Mouse (Mus musculus) midbrain, embryonic 15.5 days (tissue): Measurements from ENCODE around the gene Tfb1m. TPM values are rescaled to one million over a fixed set of nuclear protein-coding genes. Genes with fewer than 3 reads are reported as not detected.

Source experiments
- ATAC-seq: fragments of 200-750 bp; cut with Nextera tagmentation; replicated peaks from 2 replicates; pipeline ENCODE4 v1.8.0; 2017; ENCODE audit warnings: moderate TSS enrichment
- H3K27ac ChIP-seq: fragments of 300-500 bp; sonication (generic); 2 replicates; pipeline ENCODE4 v1.5.1; 2015; ENCODE audit warnings: mild to moderate bottlenecking, inconsistent platforms
- H3K27me3 ChIP-seq: fragments of 300-500 bp; sonication (generic); replicated peaks from 2 replicates; pipeline ENCODE4 v1.6.1; 2015; ENCODE audit warnings: inconsistent platforms
- H3K36me3 ChIP-seq: fragments of 300-500 bp; sonication (generic); replicated peaks from 2 replicates; pipeline ENCODE4 v1.6.1; 2015; ENCODE audit warnings: inconsistent platforms
- H3K4me1 ChIP-seq: fragments of 300-500 bp; sonication (generic); 2 replicates; pipeline ENCODE4 v1.6.1; 2015; ENCODE audit warnings: inconsistent platforms
- H3K4me2 ChIP-seq: fragments of 300-500 bp; sonication (generic); 2 replicates; pipeline ENCODE4 v1.6.1; 2015; ENCODE audit warnings: inconsistent platforms, mild to moderate bottlenecking, moderate library complexity
- H3K4me3 ChIP-seq: fragments of 300-500 bp; sonication (generic); 2 replicates; pipeline ENCODE4 v1.5.1; 2015; ENCODE audit warnings: mild to moderate bottlenecking, inconsistent platforms
- H3K9ac ChIP-seq: fragments of 300-500 bp; sonication (generic); 2 replicates; pipeline ENCODE4 v1.6.1; 2015; ENCODE audit warnings: mild to moderate bottlenecking, inconsistent platforms
- H3K9me3 ChIP-seq: fragments of 300-500 bp; sonication (generic); 2 replicates; pipeline ENCODE4 v1.6.1; 2016; ENCODE audit warnings: inconsistent platforms
- WGBS: fragments of 180-500 bp; shearing (Covaris S2); methylation state at CpG from one replicate; pipeline ENCODE4 v1.1.7; 2015; ENCODE audit warnings: mixed read lengths; 5-methylcytosine and 5-hydroxymethylcytosine counted together
- polyA plus RNA-seq: library from polyadenylated mRNA; unstranded; fragments of >200 nt; fragmentation: Nextera tagmentation; extraction: Ambion mirVana; gene quantifications from 2 replicates; pipeline ENCODE4 v1.2.1, GENCODE M21; 2015

The Tfb1m gene
- polyA plus RNA-seq, 1 experiment from 2014 or later: 11.7 TPM

DNA sequence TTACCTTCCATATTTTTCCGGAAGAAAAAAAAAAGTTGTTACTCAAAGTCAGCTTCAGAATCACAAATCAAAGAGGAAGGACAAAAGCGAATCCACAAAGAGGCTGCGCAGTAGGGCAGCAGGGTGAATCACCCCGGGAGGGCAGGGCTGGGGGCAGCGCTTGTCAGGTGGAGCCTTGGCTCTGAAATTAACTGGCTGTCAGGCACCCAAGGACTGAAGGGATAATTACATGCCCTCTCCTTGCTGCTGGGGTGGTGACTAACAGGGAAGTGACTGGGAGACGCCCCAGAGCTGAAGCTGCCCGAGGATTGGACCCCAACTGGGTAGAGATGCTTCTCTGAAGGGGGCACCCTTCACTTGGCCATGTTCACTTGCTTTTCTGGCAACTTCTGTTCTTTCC is 71.7 kb downstream of the Tfb1m start:
- H3K27me3 ChIP-seq: no peaks in the 10 kb centered on the region
- no peak overlapping the region for H3K9ac ChIP-seq
- no peak overlapping the region for H3K27ac ChIP-seq
- no peaks in the 10 kb centered on the region for H3K9me3 ChIP-seq
- H3K4me3 ChIP-seq: no peak overlapping the region
- WGBS: 67% methylated on average over 7 of the region's 7 CpGs
- H3K4me2 ChIP-seq: no peak overlapping the region
- no peaks in the 10 kb centered on the region for H3K36me3 ChIP-seq
- H3K4me1 ChIP-seq: no peaks in the 10 kb centered on the region
- no peak for ATAC-seq

GRCm38 (mm10) chr17:3483091-3483490 is 74.5 kb downstream of the Tfb1m start:
- Histone ChIP-seq H3K9me3 (no peaks in the 10 kb centered on the region), H3K4me3 (no peak overlapping the region), H3K27me3 (no peaks in the 10 kb centered on the region), H3K27ac (no peak overlapping the region), H3K36me3 (no peaks in the 10 kb centered on the region), H3K9ac (no peak overlapping the region), H3K4me2 (no peak overlapping the region), H3K4me1 (no peaks in the 10 kb centered on the region)
- 87% methylated on average over 8 of the region's 8 CpGs for WGBS
- ATAC-seq: no peak

DNA sequence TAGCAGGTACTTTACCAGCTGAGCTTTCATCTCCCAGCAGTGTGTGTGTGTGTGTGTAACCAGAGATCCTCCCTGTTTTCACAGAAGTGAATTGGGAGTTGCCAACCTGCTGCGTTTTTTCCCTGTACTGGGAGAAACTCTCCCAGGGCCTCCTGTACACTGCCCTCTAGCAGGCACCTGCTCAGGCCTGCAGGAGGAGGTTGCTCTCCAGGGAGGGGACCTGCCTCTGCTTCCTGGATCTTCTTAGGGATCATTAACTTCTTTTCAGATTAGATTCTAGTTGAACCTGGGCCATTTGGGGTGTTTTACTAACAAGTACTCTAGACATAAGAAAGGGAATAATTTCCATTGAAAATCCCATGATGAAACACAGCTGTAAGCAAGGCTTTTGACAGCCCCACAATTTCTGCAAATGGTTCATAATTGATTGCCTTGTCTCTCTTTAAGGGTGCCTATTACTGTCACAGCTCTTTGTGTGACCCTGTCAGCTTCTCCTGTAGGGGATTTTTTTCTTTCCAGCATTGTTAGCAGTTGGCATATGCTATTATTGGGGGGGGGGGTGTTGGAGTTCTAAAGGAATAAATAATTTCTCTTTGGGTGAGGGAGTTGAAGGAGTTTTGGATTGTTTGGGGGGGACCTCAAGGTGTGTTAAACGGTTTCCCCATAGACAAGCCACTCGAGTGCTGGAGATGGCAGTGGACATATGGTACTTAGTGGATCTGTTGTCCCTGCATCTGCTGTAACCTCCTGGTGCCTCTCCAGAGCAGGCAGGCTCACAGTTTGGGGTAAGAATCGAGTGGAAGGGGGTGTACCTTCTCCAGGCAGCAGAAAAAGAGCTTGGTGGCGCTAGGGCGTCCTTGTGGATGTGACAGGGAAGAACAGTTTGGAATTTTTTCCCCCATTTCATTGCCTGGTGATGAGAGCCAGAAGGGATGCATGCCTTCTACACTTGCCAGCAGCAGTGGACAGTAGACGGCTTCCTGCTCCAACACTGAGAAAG is 75.7 kb downstream of the Tfb1m start:
- no peak for ATAC-seq
- Histone ChIP-seq H3K4me1 (no peaks in the 10 kb centered on the region), H3K27me3 (no peaks in the 10 kb centered on the region), H3K9ac (no peak overlapping the region), H3K4me3 (no peak overlapping the region), H3K36me3 (no peaks in the 10 kb centered on the region), H3K27ac (no peak overlapping the region), H3K9me3 (no peaks in the 10 kb centered on the region), H3K4me2 (no peak overlapping the region)
- 63% methylated on average over 7 of the region's 7 CpGs for WGBS

DNA sequence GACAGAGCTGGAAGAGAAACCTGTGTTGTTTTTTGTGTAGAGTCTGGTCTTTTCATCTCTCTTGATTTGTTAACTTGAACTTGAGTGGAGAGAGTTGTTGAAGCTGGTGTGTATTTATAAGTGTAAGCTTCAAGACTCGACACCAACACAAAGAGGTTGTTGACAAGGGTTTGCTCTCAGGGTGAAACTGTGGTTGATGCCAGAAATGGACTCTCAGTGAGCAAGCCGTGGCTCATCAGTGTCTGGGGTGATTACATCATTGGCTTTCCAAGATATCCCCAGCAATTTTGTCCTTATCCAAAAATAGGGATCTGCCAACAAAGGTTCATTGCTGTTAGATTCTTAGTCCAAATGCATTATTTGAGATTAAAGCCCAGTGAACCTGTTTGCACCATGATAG is 81.0 kb downstream of the Tfb1m start:
- ATAC-seq: no peak
- no peak overlapping the region for H3K27ac ChIP-seq
- 78% methylated on average over 2 of the region's 2 CpGs for WGBS
- H3K4me2 ChIP-seq: no peak overlapping the region
- H3K4me3 ChIP-seq: no peak overlapping the region
- no peak overlapping the region for H3K9ac ChIP-seq
- no peaks in the 10 kb centered on the region for H3K4me1 ChIP-seq
- no peaks in the 10 kb centered on the region for H3K36me3 ChIP-seq
- no peaks in the 10 kb centered on the region for H3K27me3 ChIP-seq
- no peaks in the 10 kb centered on the region for H3K9me3 ChIP-seq

GRCm38 (mm10) chr17:3472018-3472417 is 85.6 kb downstream of the Tfb1m start:
- no peaks in the 10 kb centered on the region for H3K4me1 ChIP-seq
- no peaks in the 10 kb centered on the region for H3K36me3 ChIP-seq
- no peak overlapping the region for H3K4me3 ChIP-seq
- H3K9ac ChIP-seq: no peak overlapping the region
- WGBS: 79% methylated on average over 6 of the region's 6 CpGs
- no peak for ATAC-seq
- H3K27ac ChIP-seq: no peak overlapping the region
- H3K4me2 ChIP-seq: no peak overlapping the region
- H3K27me3 ChIP-seq: no peaks in the 10 kb centered on the region
- no peaks in the 10 kb centered on the region for H3K9me3 ChIP-seq

Other genes starting within 250 kb of the Tfb1m start
- 4.1 and 5.2 TPM in 2 replicates for gene Tiam2, start 231.2 kb downstream of the Tfb1m start, polyA plus RNA-seq
- gene Cldn20, start 25.2 kb downstream of the Tfb1m start, polyA plus RNA-seq: not detected in 2 replicates
- gene Nox3, start 138.5 kb upstream of the Tfb1m start, polyA plus RNA-seq: not detected in 2 replicates